Mouse (Mus musculus): Measurements from ENCODE around the gene Psmb1. TPM values are rescaled to one million over a fixed set of nuclear protein-coding genes. Genes with fewer than 3 reads are reported as not detected.

Psmb1 gene
- polyA plus RNA-seq, 1 experiment: 179 TPM

GRCm38 (mm10) chr17:15440463-15441121, 59.0 kb downstream of the Psmb1 start:
- Histone ChIP-seq H3K27ac (ENCODE audit: insufficient read depth, low read length) (no peak overlapping the region), H3K4me3 (ENCODE audit: insufficient read depth, low read length) (no peak overlapping the region), H3K4me1 (ENCODE audit: control insufficient read depth, insufficient read depth, low read length) (peaks cover 5% of the 10 kb centered on the region)
- TF ChIP-seq POLR2A (IDR thresholded peaks at IDR 0.05; ENCODE audit: low read depth, low read length): no peak
- no peak for TF ChIP-seq CTCF (IDR thresholded peaks at IDR 0.05; ENCODE audit: borderline replicate concordance, insufficient read depth, low read length)

- TF ChIP-seq CTCF (IDR thresholded peaks at IDR 0.05; ENCODE audit: borderline replicate concordance, insufficient read depth, low read length): no peak
- TF ChIP-seq POLR2A (IDR thresholded peaks at IDR 0.05; ENCODE audit: low read depth, low read length): no peak
- no peak overlapping the region for H3K27ac ChIP-seq (ENCODE audit: insufficient read depth, low read length)
- H3K4me3 ChIP-seq (ENCODE audit: insufficient read depth, low read length): no peak overlapping the region
- peaks cover 5% of the 10 kb centered on the region for H3K4me1 ChIP-seq (ENCODE audit: control insufficient read depth, insufficient read depth, low read length)
Measured at GRCm38 (mm10) chr17:15440067-15440462, 59.5 kb downstream of the Psmb1 start.

DNA sequence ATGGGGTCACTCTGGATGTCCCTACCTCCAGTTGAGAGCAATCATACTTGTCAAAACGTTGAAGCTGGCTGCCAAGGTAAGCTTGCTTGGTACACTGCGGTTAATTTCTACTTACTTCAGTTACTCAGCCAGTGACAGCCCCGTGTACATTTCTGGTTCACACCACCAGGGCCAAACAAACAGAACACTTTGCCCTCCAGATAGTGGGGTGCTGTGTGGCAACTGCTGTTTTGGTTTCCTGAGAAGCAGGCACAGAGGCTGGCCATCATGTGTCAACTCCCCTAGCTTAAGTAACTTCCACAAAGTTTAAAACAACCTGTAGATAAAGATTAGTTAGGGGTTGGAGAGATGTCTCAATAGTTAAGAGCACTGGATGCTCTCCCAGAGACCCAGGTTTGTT, 64.8 kb downstream of the Psmb1 start:
- Histone ChIP-seq H3K4me3 (ENCODE audit: insufficient read depth, low read length) (no peak overlapping the region), H3K27ac (ENCODE audit: insufficient read depth, low read length) (no peak overlapping the region), H3K4me1 (ENCODE audit: control insufficient read depth, insufficient read depth, low read length) (no peaks in the 10 kb centered on the region)
- TF ChIP-seq POLR2A (IDR thresholded peaks at IDR 0.05; ENCODE audit: low read depth, low read length): no peak
- TF ChIP-seq CTCF (IDR thresholded peaks at IDR 0.05; ENCODE audit: borderline replicate concordance, insufficient read depth, low read length): no peak

DNA sequence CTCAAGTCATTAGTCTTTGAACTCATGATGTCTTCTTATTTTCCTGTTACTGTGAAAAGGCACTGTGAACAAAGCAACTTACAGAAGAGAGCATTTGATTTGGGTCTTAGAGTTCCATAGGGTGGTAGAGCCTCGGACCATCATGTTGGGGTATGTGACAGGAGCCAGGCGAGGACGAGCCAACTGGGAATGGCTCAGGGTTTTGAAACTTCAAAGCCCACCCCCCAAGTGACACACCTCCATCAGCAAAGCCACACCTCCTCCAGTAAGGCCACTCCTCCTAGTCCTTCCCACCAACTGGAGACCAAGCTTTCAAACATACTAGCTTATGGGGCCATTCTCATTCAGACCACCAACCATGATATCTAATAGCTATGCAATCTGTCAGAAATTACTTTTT, 67.5 kb downstream of the Psmb1 start:
- H3K27ac ChIP-seq (ENCODE audit: insufficient read depth, low read length): no peak overlapping the region
- H3K4me3 ChIP-seq (ENCODE audit: insufficient read depth, low read length): no peak overlapping the region
- H3K4me1 ChIP-seq (ENCODE audit: control insufficient read depth, insufficient read depth, low read length): no peaks in the 10 kb centered on the region
- no peak for TF ChIP-seq CTCF (IDR thresholded peaks at IDR 0.05; ENCODE audit: borderline replicate concordance, insufficient read depth, low read length)

- Histone ChIP-seq H3K4me3 (ENCODE audit: insufficient read depth, low read length) (no peak overlapping the region), H3K4me1 (ENCODE audit: control insufficient read depth, insufficient read depth, low read length) (no peaks in the 10 kb centered on the region), H3K27ac (ENCODE audit: insufficient read depth, low read length) (no peak overlapping the region)
- TF ChIP-seq POLR2A (IDR thresholded peaks at IDR 0.05; ENCODE audit: low read depth, low read length): no peak
- no peak for TF ChIP-seq CTCF (IDR thresholded peaks at IDR 0.05; ENCODE audit: borderline replicate concordance, insufficient read depth, low read length)
Measured at GRCm38 (mm10) chr17:15431551-15431950, 68.0 kb downstream of the Psmb1 start.

GRCm38 (mm10) chr17:15431021-15431514, 68.5 kb downstream of the Psmb1 start:
- Histone ChIP-seq H3K4me1 (ENCODE audit: control insufficient read depth, insufficient read depth, low read length) (no peaks in the 10 kb centered on the region), H3K27ac (ENCODE audit: insufficient read depth, low read length) (no peak overlapping the region), H3K4me3 (ENCODE audit: insufficient read depth, low read length) (no peak overlapping the region)
- TF ChIP-seq CTCF (IDR thresholded peaks at IDR 0.05; ENCODE audit: borderline replicate concordance, insufficient read depth, low read length) (no peak), POLR2A (IDR thresholded peaks at IDR 0.05; ENCODE audit: low read depth, low read length) (no peak)

GRCm38 (mm10) chr17:15429937-15430336, 69.6 kb downstream of the Psmb1 start:
- no peak overlapping the region for H3K4me3 ChIP-seq (ENCODE audit: insufficient read depth, low read length)
- H3K4me1 ChIP-seq (ENCODE audit: control insufficient read depth, insufficient read depth, low read length): no peaks in the 10 kb centered on the region
- TF ChIP-seq CTCF (IDR thresholded peaks at IDR 0.05; ENCODE audit: borderline replicate concordance, insufficient read depth, low read length) (no peak), POLR2A (IDR thresholded peaks at IDR 0.05; ENCODE audit: low read depth, low read length) (no peak)
- no peak overlapping the region for H3K27ac ChIP-seq (ENCODE audit: insufficient read depth, low read length)

DNA sequence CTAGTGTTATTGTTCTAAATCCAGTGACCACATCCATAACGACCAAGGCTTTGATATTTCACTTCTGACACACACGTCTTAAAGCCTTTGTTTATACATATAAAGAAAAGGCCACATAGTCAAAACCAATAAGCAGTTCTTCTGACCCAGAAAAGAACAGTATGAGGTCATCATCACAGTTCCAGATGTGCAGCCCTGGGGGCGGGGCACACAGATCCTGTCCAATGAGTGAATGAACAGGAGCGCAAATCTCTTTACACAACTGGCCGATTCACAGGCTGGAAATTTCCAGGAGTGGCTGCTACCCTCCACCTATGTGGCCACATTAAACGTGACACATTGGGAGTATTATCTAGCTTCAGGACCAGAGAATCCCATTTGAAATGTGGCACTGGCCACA, 70.1 kb downstream of the Psmb1 start:
- TF ChIP-seq POLR2A (IDR thresholded peaks at IDR 0.05; ENCODE audit: low read depth, low read length) (no peak), CTCF (IDR thresholded peaks at IDR 0.05; ENCODE audit: borderline replicate concordance, insufficient read depth, low read length) (no peak)
- no peaks in the 10 kb centered on the region for H3K4me1 ChIP-seq (ENCODE audit: control insufficient read depth, insufficient read depth, low read length)

DNA sequence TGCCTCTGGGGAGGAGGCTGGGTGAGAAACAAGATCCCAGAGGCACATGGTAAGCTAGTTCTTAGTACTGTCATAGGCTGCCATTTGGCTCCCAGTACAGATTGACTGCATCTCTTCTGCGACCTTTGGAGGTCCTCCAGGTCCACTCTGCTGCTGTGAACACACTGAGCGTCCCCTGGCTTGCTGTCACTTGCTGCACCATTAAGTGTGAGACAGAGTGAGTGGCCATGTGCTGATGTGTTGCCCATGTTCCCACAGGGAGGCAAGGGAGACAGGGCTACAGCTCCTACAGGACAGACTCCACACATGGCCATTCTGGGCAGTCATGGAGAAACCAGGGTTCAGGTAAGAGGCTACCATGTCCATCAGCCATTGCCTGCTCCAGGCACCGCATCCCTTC, 73.6 kb downstream of the Psmb1 start:
- TF ChIP-seq POLR2A (IDR thresholded peaks at IDR 0.05; ENCODE audit: low read depth, low read length) (no peak), CTCF (IDR thresholded peaks at IDR 0.05; ENCODE audit: borderline replicate concordance, insufficient read depth, low read length) (no peak)
- no peak overlapping the region for H3K4me3 ChIP-seq (ENCODE audit: insufficient read depth, low read length)
- H3K27ac ChIP-seq (ENCODE audit: insufficient read depth, low read length): no peak overlapping the region
- no peaks in the 10 kb centered on the region for H3K4me1 ChIP-seq (ENCODE audit: control insufficient read depth, insufficient read depth, low read length)

More for the DNA sequence above, 70.1 kb downstream of the Psmb1 start:
- Histone ChIP-seq H3K27ac (ENCODE audit: insufficient read depth, low read length) (no peak overlapping the region), H3K4me3 (ENCODE audit: insufficient read depth, low read length) (no peak overlapping the region)

Other genes with a start within 250 kb of the Psmb1 start
- 0.40 and 0.97 TPM in 2 replicates for gene Dll1, start 122.9 kb downstream of the Psmb1 start, polyA plus RNA-seq (2011; ENCODE audit: insufficient read length, low read depth, missing spikeins)
- 25.2 and 25.3 TPM in 2 replicates for gene Fam120b, start 103.5 kb downstream of the Psmb1 start, polyA plus RNA-seq (2011; ENCODE audit: insufficient read length, low read depth, missing spikeins)
- gene Tbp, start 137 bp upstream of the Psmb1 start, polyA plus RNA-seq (2011; ENCODE audit: insufficient read length, low read depth, missing spikeins): 36.8 and 38.8 TPM in 2 replicates
- gene Pdcd2, start 27.6 kb upstream of the Psmb1 start, polyA plus RNA-seq (2011; ENCODE audit: insufficient read length, low read depth, missing spikeins): 27.6 and 38.2 TPM in 2 replicates
- gene Prdm9, start 64.6 kb upstream of the Psmb1 start, polyA plus RNA-seq (2011; ENCODE audit: insufficient read length, low read depth, missing spikeins): 3.7 and 7.3 TPM in 2 replicates
- 33.8 TPM in 2 replicates for gene Chd1, start 205.2 kb upstream of the Psmb1 start, polyA plus RNA-seq (2011; ENCODE audit: insufficient read length, low read depth, missing spikeins)

All from embryonic fibroblast, embryonic 13.5 days (primary cell).